Mouse (Mus musculus) ES-E14 (cell line): ENCODE measurements at regions not wholly inside any gene's neighbourhood (a gene's known extent, or its start where the extent isn't known, plus 50 kb on each side); places are given as distances from the start of the nearest gene placed in this dataset.

ENCODE experiments used
- DNase-seq: peaks from one replicate; pipeline ENCODE4 v3.0.0-alpha.2; 2013; ENCODE audit warnings: low read depth, low spot score
- H3K27ac ChIP-seq: 2 replicates; pipeline ENCODE4 v1.5.1; 2012; ENCODE audit warnings: low read depth, mild to moderate bottlenecking, low read length, moderate library complexity, mixed read lengths; ENCODE audit not compliant: poor library complexity, insufficient read depth, severe bottlenecking
- H3K36me3 ChIP-seq: 2 replicates; pipeline ENCODE4 v1.6.1; 2012; ENCODE audit warnings: mild to moderate bottlenecking, low read length, moderate library complexity, mixed read lengths; ENCODE audit not compliant: control insufficient read depth, poor library complexity, insufficient read depth, severe bottlenecking
- H3K4me1 ChIP-seq, 2 experiments: fragments of 150-350 bp in 1 of 2; sonication (generic) in 1 of 2; 2 replicates each; pipeline ENCODE4 v1.6.1; 2012; ENCODE audit warnings: low read length in 2 of 2, mild to moderate bottlenecking in 1 of 2, mixed read lengths in 1 of 2; ENCODE audit not compliant: control insufficient read depth in 2 of 2, insufficient read depth in 2 of 2, poor library complexity in 1 of 2
- H3K4me3 ChIP-seq, 2 experiments: fragments of 150-350 bp in 1 of 2; sonication (generic) in 1 of 2; 2 replicates each; pipeline ENCODE4 v1.5.1; 2012; ENCODE audit warnings: low read length in 2 of 2, low read depth in 1 of 2, mild to moderate bottlenecking in 1 of 2, mixed read lengths in 1 of 2; ENCODE audit not compliant: insufficient read depth in 1 of 2, poor library complexity in 1 of 2, severe bottlenecking in 1 of 2
- H3K9ac ChIP-seq: 2 replicates; pipeline ENCODE4 v1.6.1; 2012; ENCODE audit warnings: low read depth, mild to moderate bottlenecking, low read length, mixed read lengths; ENCODE audit not compliant: poor library complexity, insufficient read depth, severe bottlenecking
- H3K9me3 ChIP-seq: fragments of 150-350 bp; sonication (generic); 2 replicates; pipeline ENCODE4 v1.6.1; 2012; ENCODE audit warnings: low read depth, mild to moderate bottlenecking, low read length; ENCODE audit not compliant: control insufficient read depth, insufficient read depth
- CHD2 ChIP-seq: IDR thresholded peaks from 2 replicates; pipeline ENCODE4 v1.6.1; 2014; ENCODE audit warnings: mild to moderate bottlenecking, low read depth, low read length, inconsistent platforms
- HCFC1 ChIP-seq: IDR thresholded peaks from 2 replicates; pipeline ENCODE4 v1.6.1; 2012; ENCODE audit warnings: low read length, inconsistent platforms, borderline replicate concordance; ENCODE audit not compliant: insufficient read depth
- MAFK ChIP-seq: IDR thresholded peaks from 2 replicates; pipeline ENCODE4 v1.6.1; 2014; ENCODE audit warnings: mild to moderate bottlenecking, low read depth, low read length, inconsistent platforms; ENCODE audit not compliant: insufficient read depth
- ZC3H11A ChIP-seq: IDR thresholded peaks from 2 replicates; pipeline ENCODE4 v1.6.1; 2012; ENCODE audit warnings: low read depth, mild to moderate bottlenecking, inconsistent platforms, low read length, borderline replicate concordance
- ZNF384 ChIP-seq: IDR thresholded peaks from 2 replicates; pipeline ENCODE4 v1.6.1; 2012; ENCODE audit warnings: low read depth, low read length, inconsistent platforms
- in situ Hi-C, 2 experiments: fragments of 600-800 bp; cut with MboI; formaldehyde crosslinking; loops; one replicate each; pipeline ENCODE4 v1.15.1; 2025; ENCODE audit warnings: low sequenced_read_pairs in 2 of 2, inconsistent platforms in 1 of 2; ENCODE audit not compliant: unreplicated experiment in 2 of 2

GRCm38 (mm10) chr1:67981386-67981785, 858.6 kb downstream of the Cps1 start:
- no peaks in the 10 kb centered on the region for H3K36me3 ChIP-seq

More at GRCm38 (mm10) chr1:67981386-67981785, 858.6 kb downstream of the Cps1 start:
- Histone ChIP-seq H3K4me3 (no peak overlapping the region), H3K9me3 (peaks cover 8% of the 10 kb centered on the region; the same call in 1 of the 2 replicates), H3K27ac (no peak overlapping the region), H3K9ac (no peak overlapping the region), H3K4me1 (no peaks in the 10 kb centered on the region)
- TF ChIP-seq ZC3H11A: no peak
- no peak for TF ChIP-seq ZNF384
- no peak for TF ChIP-seq MAFK
- no peak for TF ChIP-seq CHD2
- TF ChIP-seq HCFC1: no peak
- in situ Hi-C loops: no loop called here
- DNase-seq: no peak
